7 mouse cellular contexts compared by ENCODE assay signal in genomic region chr15:84313566-84313878, GRCm38 (mm10). TPM values are rescaled to one million over a fixed set of nuclear protein-coding genes. Genes with fewer than 3 reads are reported as not detected.
A peak's percentile ranks its signal among the peaks of the same experiment; 100 is the strongest.
DNase-seq lines count a peak whose midpoint lies in the region; ATAC-seq and TF ChIP-seq lines count a peak whose summit lies in the region.

No protein-coding gene starts in this region.

- no peak for TF ChIP-seq CTCF in midbrain, postnatal 0 days (IDR thresholded peaks at IDR 0.05)
- TF ChIP-seq CTCF in lung, adult 2 months (IDR thresholded peaks at IDR 0.05; ENCODE audit: insufficient read depth, low read length): no peak

- DNase-seq in midbrain, embryonic 10.5 days (ENCODE audit: low spot score): no peak
- DNase-seq in midbrain, postnatal 0 days (ENCODE audit: low spot score): no peak
- DNase-seq in right cerebral cortex, adult 2 months (ENCODE audit: low spot score in 2 of 2): no peak
- DNase-seq in lung, adult 2 months: no peak
- DNase-seq in right cerebral cortex, postnatal 14 days: no peak

- no peaks in the 10 kb centered on the region for H3K9me3 ChIP-seq in midbrain, embryonic 10.5 days (replicated peaks)
- H3K9me3 ChIP-seq in midbrain, postnatal 0 days (ENCODE audit: low read length): no peaks in the 10 kb centered on the region
- H3K9me3 ChIP-seq in hindbrain, embryonic 15.5 days: no peaks in the 10 kb centered on the region
- H3K9me3 ChIP-seq in midbrain, embryonic 13.5 days: no peaks in the 10 kb centered on the region

- peak overlapping the region; percentile 18; the same call in 1 of the 2 replicates for H3K4me3 ChIP-seq in midbrain, embryonic 10.5 days
- no peak overlapping the region for H3K4me3 ChIP-seq in midbrain, postnatal 0 days (ENCODE audit: low read depth, low read length)
- no peak overlapping the region for H3K4me3 ChIP-seq in hindbrain, embryonic 15.5 days
- H3K4me3 ChIP-seq in midbrain, embryonic 13.5 days (replicated peaks): no peak overlapping the region
- H3K4me3 ChIP-seq in lung, adult 2 months (replicated peaks; ENCODE audit: extremely low read depth, low read depth, low read length): no peak overlapping the region

- ATAC-seq in midbrain, postnatal 0 days (ENCODE audit: low FRiP score): no peak
- ATAC-seq in hindbrain, embryonic 15.5 days (ENCODE audit: low FRiP score, low read depth): no peak
- no peak for ATAC-seq in midbrain, embryonic 13.5 days

- H3K36me3 ChIP-seq in midbrain, embryonic 10.5 days: no peaks in the 10 kb centered on the region
- no peaks in the 10 kb centered on the region for H3K36me3 ChIP-seq in midbrain, postnatal 0 days (ENCODE audit: insufficient read depth, low read length)
- no peaks in the 10 kb centered on the region for H3K36me3 ChIP-seq in hindbrain, embryonic 15.5 days
- no peaks in the 10 kb centered on the region for H3K36me3 ChIP-seq in midbrain, embryonic 13.5 days

- H3K4me1 ChIP-seq in midbrain, embryonic 10.5 days: peaks cover 70% of the 10 kb centered on the region
- H3K4me1 ChIP-seq in midbrain, postnatal 0 days (ENCODE audit: insufficient read depth, low read length): 0 out of 2 replicates have a peak, but pooled peaks cover 5% of the 10 kb centered on the region
- peaks cover 30% of the 10 kb centered on the region for H3K4me1 ChIP-seq in hindbrain, embryonic 15.5 days (replicated peaks)
- peaks cover 64% of the 10 kb centered on the region for H3K4me1 ChIP-seq in midbrain, embryonic 13.5 days (replicated peaks)
- peaks cover 5% of the 10 kb centered on the region for H3K4me1 ChIP-seq in lung, adult 2 months (ENCODE audit: control insufficient read depth, insufficient read depth, low read length)

- H3K9ac ChIP-seq in midbrain, postnatal 0 days (replicated peaks; ENCODE audit: low read length, poor library complexity, severe bottlenecking): no peak overlapping the region
- H3K9ac ChIP-seq in hindbrain, embryonic 15.5 days: no peak overlapping the region
- 0 out of 2 replicates have a peak overlapping the region, but pooled peaks have one; percentile 1 for H3K9ac ChIP-seq in midbrain, embryonic 13.5 days (replicated peaks)

- H3K27me3 ChIP-seq in midbrain, embryonic 10.5 days (ENCODE audit: low read depth, poor library complexity, severe bottlenecking): peaks cover 45% of the 10 kb centered on the region
- H3K27me3 ChIP-seq in midbrain, postnatal 0 days (ENCODE audit: insufficient read depth, low read length): no peaks in the 10 kb centered on the region
- H3K27me3 ChIP-seq in hindbrain, embryonic 15.5 days: no peaks in the 10 kb centered on the region
- H3K27me3 ChIP-seq in midbrain, embryonic 13.5 days: peaks cover 8% of the 10 kb centered on the region

- WGBS in midbrain, embryonic 10.5 days: 36% methylated on average over 9 of the region's 9 CpGs
- WGBS in midbrain, postnatal 0 days: 33% methylated on average over 9 of the region's 9 CpGs
- WGBS in hindbrain, embryonic 15.5 days: 30% methylated on average over 9 of the region's 9 CpGs
- WGBS in midbrain, embryonic 13.5 days: 32% methylated on average over 9 of the region's 9 CpGs
- 49% methylated on average over 9 of the region's 9 CpGs for WGBS in lung, adult 2 months

- peak overlapping the region; percentile 76 for H3K27ac ChIP-seq in midbrain, embryonic 10.5 days (replicated peaks)
- H3K27ac ChIP-seq in midbrain, postnatal 0 days (ENCODE audit: low read depth, low read length): no peak overlapping the region
- H3K27ac ChIP-seq in hindbrain, embryonic 15.5 days (replicated peaks): 0 out of 2 replicates have a peak overlapping the region, but pooled peaks have one; percentile 50
- H3K27ac ChIP-seq in midbrain, embryonic 13.5 days: peak overlapping the region; percentile 73

- TF ChIP-seq POLR2A in lung, adult 2 months (IDR thresholded peaks at IDR 0.05; ENCODE audit: borderline replicate concordance, extremely low read depth, low read depth, low read length): no peak

- no peak overlapping the region for H3K4me2 ChIP-seq in midbrain, postnatal 0 days (ENCODE audit: low read depth, low read length, poor library complexity, severe bottlenecking)
- no peak overlapping the region for H3K4me2 ChIP-seq in hindbrain, embryonic 15.5 days
- no peak overlapping the region for H3K4me2 ChIP-seq in midbrain, embryonic 13.5 days (replicated peaks)

RNA-seq across cellular contexts. Expression of gene Parvg, which starts 10.3 kb away (rescaled TPM):
- 0.89 and 1.0 TPM in 2 replicates for polyA plus RNA-seq in midbrain, embryonic 10.5 days (2016; fragmentation: Nextera tagmentation; extraction: Ambion mirVana)
- total RNA-seq in midbrain, postnatal 0 days (2014; rRNA removed): 1.5 and 1.7 TPM in 2 replicates
- 1.7 and 1.9 TPM in 2 replicates for polyA plus RNA-seq in midbrain, postnatal 0 days (2015; fragmentation: Nextera tagmentation; extraction: Ambion mirVana)
- polyA plus RNA-seq in hindbrain, embryonic 15.5 days (2015; fragmentation: Nextera tagmentation; extraction: Ambion mirVana): 1.0 and 1.8 TPM in 2 replicates
- 0.59 and 0.78 TPM in 2 replicates for polyA plus RNA-seq in midbrain, embryonic 13.5 days (2015; fragmentation: Nextera tagmentation; extraction: Ambion mirVana)
- polyA plus RNA-seq in lung, adult 2 months (2012; rRNA removed): 8.6 and 10.7 TPM in 2 replicates
